Mouse (Mus musculus): ENCODE measurements around the gene Parn.

DNA sequence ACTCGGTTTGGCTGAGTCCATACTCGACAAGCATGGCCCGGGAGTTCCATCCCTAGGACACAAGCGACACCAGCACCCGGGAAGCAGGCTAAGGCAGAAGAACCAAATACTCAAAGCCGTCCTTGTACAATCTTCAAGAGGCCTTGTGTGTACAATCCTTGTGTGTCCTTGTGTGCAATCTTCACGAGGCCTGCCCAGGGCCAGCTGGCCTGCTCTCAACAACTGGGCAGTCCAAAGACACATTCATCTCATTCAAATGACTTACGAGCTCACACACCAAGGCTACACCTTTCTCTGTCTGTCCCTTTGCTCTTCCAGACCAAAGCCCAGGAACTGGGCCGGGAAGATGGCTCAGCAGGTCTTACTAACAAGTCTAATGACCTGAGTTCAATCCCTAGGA, 7.2 kb downstream of the Parn start:
- TF ChIP-seq CTCF (IDR thresholded peaks at IDR 0.05; ENCODE audit: low read depth) (no peak), EP300 (IDR thresholded peaks at IDR 0.05; ENCODE audit: low read depth) (no peak)
